8 mouse cellular contexts compared by ENCODE assay signal in the genomic region with DNA sequence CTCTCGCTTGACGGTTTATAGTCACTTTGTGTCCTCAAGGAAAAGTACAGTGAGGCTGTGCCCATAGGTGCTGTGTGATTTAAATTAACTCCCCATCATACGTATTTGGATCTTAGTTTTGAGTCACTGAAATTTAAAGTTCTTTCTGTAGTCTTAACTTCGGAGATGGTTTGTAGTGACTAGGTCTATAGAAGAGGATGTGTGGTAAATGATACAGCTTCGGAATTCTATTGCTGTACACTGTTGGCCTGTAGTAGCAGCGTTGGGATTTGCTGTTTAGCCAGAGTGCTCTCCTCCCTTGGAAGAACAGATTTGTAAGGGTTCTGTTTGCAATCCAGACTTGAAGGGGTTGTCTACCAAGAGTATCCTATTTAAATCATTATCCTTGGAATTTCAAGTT. TPM values are rescaled to one million over a fixed set of nuclear protein-coding genes. Genes with fewer than 3 reads are reported as not detected.
DNase-seq lines count a peak whose midpoint lies in the region; ATAC-seq and TF ChIP-seq lines count a peak whose summit lies in the region.

No protein-coding gene starts in this region.

- peak overlapping the region; percentile 97 for H3K9ac ChIP-seq in heart, embryonic 16.5 days (ENCODE audit: low read length)
- peak overlapping the region; percentile 97 for H3K9ac ChIP-seq in hindbrain, embryonic 11.5 days (ENCODE audit: low read depth, low read length)

- peaks cover 11% of the 10 kb centered on the region for H3K4me1 ChIP-seq in heart, embryonic 16.5 days (ENCODE audit: control insufficient read depth, insufficient read depth, low read length)
- no peaks in the 10 kb centered on the region for H3K4me1 ChIP-seq in hindbrain, embryonic 11.5 days (replicated peaks; ENCODE audit: control insufficient read depth, insufficient read depth, low read length)
- peaks cover 14% of the 10 kb centered on the region for H3K4me1 ChIP-seq in midbrain, embryonic 10.5 days

- WGBS in heart, embryonic 16.5 days: 6% methylated on average over 6 of the region's 6 CpGs
- WGBS in hindbrain, embryonic 11.5 days: 11% methylated on average over 6 of the region's 6 CpGs
- 10% methylated on average over 6 of the region's 6 CpGs for WGBS in midbrain, embryonic 10.5 days

- no peak for ATAC-seq in heart, embryonic 16.5 days (replicated peaks; ENCODE audit: extremely low read depth, insufficient read depth, low FRiP score)
- ATAC-seq in Patski: peak; percentile 9
- peak; percentile 9; the same call in 1 of the 2 replicates for ATAC-seq in hindbrain, embryonic 11.5 days (ENCODE audit: low FRiP score)

- H3K36me3 ChIP-seq in heart, embryonic 16.5 days (ENCODE audit: control insufficient read depth, insufficient read depth): peaks cover 2% of the 10 kb centered on the region; the same call in 1 of the 2 replicates
- H3K36me3 ChIP-seq in hindbrain, embryonic 11.5 days (ENCODE audit: control insufficient read depth, insufficient read depth, low read length): no peaks in the 10 kb centered on the region
- peaks cover 30% of the 10 kb centered on the region for H3K36me3 ChIP-seq in midbrain, embryonic 10.5 days

- no peaks in the 10 kb centered on the region for H3K27me3 ChIP-seq in heart, embryonic 16.5 days (ENCODE audit: control insufficient read depth, insufficient read depth, low read length)
- H3K27me3 ChIP-seq in Patski: no peaks in the 10 kb centered on the region
- no peaks in the 10 kb centered on the region for H3K27me3 ChIP-seq in hindbrain, embryonic 11.5 days (ENCODE audit: control insufficient read depth, insufficient read depth, low read length)
- H3K27me3 ChIP-seq in midbrain, embryonic 10.5 days (ENCODE audit: low read depth, poor library complexity, severe bottlenecking): no peaks in the 10 kb centered on the region

- DNase-seq in heart, adult 18-20 months: no peak
- DNase-seq in Patski (ENCODE audit: low read depth, low spot score): peak; percentile 25
- DNase-seq in hindbrain, embryonic 11.5 days (ENCODE audit: low spot score): no peak
- DNase-seq in midbrain, embryonic 10.5 days (ENCODE audit: low spot score): no peak
- no peak for DNase-seq in layer of hippocampus, adult 9-11 months
- no peak for DNase-seq in layer of hippocampus, adult 8-10 months (ENCODE audit: low spot score in 2 of 2)
- no peak for DNase-seq in kidney, adult 18-20 months

- CTCF ChIA-PET in Patski (lab: Charles Lee): interaction anchor here (0.7 to 2.0 kb wide), 5 partner anchors 9 to 324 kb away, joined by 3 to 8 read pairs (median 3); no protein-coding TSS in a partner anchor

- POLR2A ChIA-PET in Patski (lab: Charles Lee): no interaction called here

- in situ Hi-C loops in Patski (cut with MboI; ENCODE audit: low pct_unique_long_range_greater_than_20kb): no loop called here

- H3K4me3 ChIP-seq in heart, embryonic 16.5 days (ENCODE audit: low read length): peak overlapping the region; percentile 85
- peak overlapping the region; percentile 66 for H3K4me3 ChIP-seq in hindbrain, embryonic 11.5 days (ENCODE audit: low read depth, low read length)
- H3K4me3 ChIP-seq in midbrain, embryonic 10.5 days: peak overlapping the region; percentile 76

- H3K27ac ChIP-seq in heart, embryonic 16.5 days (ENCODE audit: low read length): peak overlapping the region; percentile 96
- peak overlapping the region; percentile 98 for H3K27ac ChIP-seq in hindbrain, embryonic 11.5 days (ENCODE audit: low read depth, low read length)
- H3K27ac ChIP-seq in midbrain, embryonic 10.5 days (replicated peaks): peak overlapping the region; percentile 100

- no peak for TF ChIP-seq CTCF in Patski (IDR thresholded peaks at IDR 0.05)

- H3K9me3 ChIP-seq in heart, embryonic 16.5 days (replicated peaks; ENCODE audit: control insufficient read depth, low read length): no peaks in the 10 kb centered on the region
- no peaks in the 10 kb centered on the region for H3K9me3 ChIP-seq in hindbrain, embryonic 11.5 days (ENCODE audit: control insufficient read depth, low read length)
- no peaks in the 10 kb centered on the region for H3K9me3 ChIP-seq in midbrain, embryonic 10.5 days (replicated peaks)

- H3K4me2 ChIP-seq in heart, embryonic 16.5 days (ENCODE audit: low read depth, low read length): peak overlapping the region; percentile 69
- H3K4me2 ChIP-seq in hindbrain, embryonic 11.5 days (replicated peaks; ENCODE audit: low read depth, low read length): peak overlapping the region; percentile 36

RNA-seq across cellular contexts. Expression of a gene that starts 1.0 kb away (rescaled TPM):
- polyA plus RNA-seq in heart, embryonic 16.5 days (2015; fragmentation: Nextera tagmentation; extraction: Ambion mirVana): 24.2 and 25.2 TPM in 2 replicates
- 10 to 100 TPM in 1 of 2 experiments, 1 to 10 TPM in 1; 8.3 to 11.1 TPM for total RNA-seq in heart, adult 18-20 months (2021)
- polyA plus RNA-seq in Patski (2021): 30.6 TPM
- polyA plus RNA-seq in hindbrain, embryonic 11.5 days (2014; fragmentation: Nextera tagmentation; extraction: Ambion mirVana): 92.7 and 94.7 TPM in 2 replicates
- polyA plus RNA-seq in midbrain, embryonic 10.5 days (2016; fragmentation: Nextera tagmentation; extraction: Ambion mirVana): 68.4 and 73.0 TPM in 2 replicates
- total RNA-seq in layer of hippocampus, adult 8-10 months (2022): 10 to 100 TPM; 14.6 to 24.1 (median 17.4) TPM

RNA-seq across cellular contexts. Expression of a gene that starts 28.2 kb away (rescaled TPM):
- polyA plus RNA-seq in heart, embryonic 16.5 days (2015; fragmentation: Nextera tagmentation; extraction: Ambion mirVana): not detected in 2 replicates
- not detected for total RNA-seq in heart, adult 18-20 months (2021)
- 0.24 TPM for polyA plus RNA-seq in Patski (2021)
- polyA plus RNA-seq in hindbrain, embryonic 11.5 days (2014; fragmentation: Nextera tagmentation; extraction: Ambion mirVana): not detected in 2 replicates
- not detected in 2 replicates for polyA plus RNA-seq in midbrain, embryonic 10.5 days (2016; fragmentation: Nextera tagmentation; extraction: Ambion mirVana)
- total RNA-seq in layer of hippocampus, adult 8-10 months (2022): not detected

RNA-seq across cellular contexts. Expression of a gene that starts 40.9 kb away (rescaled TPM):
- polyA plus RNA-seq in heart, embryonic 16.5 days (2015; fragmentation: Nextera tagmentation; extraction: Ambion mirVana): 0.85 and 0.92 TPM in 2 replicates
- under 1 TPM; 0.27 to 0.54 TPM for total RNA-seq in heart, adult 18-20 months (2021)
- 86.7 TPM for polyA plus RNA-seq in Patski (2021)
- 0.29 TPM in 1 of 2 replicates, not detected in the other for polyA plus RNA-seq in hindbrain, embryonic 11.5 days (2014; fragmentation: Nextera tagmentation; extraction: Ambion mirVana)
- not detected in 2 replicates for polyA plus RNA-seq in midbrain, embryonic 10.5 days (2016; fragmentation: Nextera tagmentation; extraction: Ambion mirVana)
- total RNA-seq in layer of hippocampus, adult 8-10 months (2022): 1 to 10 TPM in 1 of 4 experiments, under 1 TPM in 1, not detected in 2; 0.41 to 1.2 TPM

Comparison
In these comparisons a context has a peak if more than half of its experiments do, and no peak if none do; other contexts are left out.
1. RNA of a gene that starts 40.9 kb away (polyA plus RNA-seq): 86.7 TPM in Patski (single experiment); 0.85 to 0.92 TPM in heart, embryonic 16.5 days, 0.29 TPM in hindbrain, embryonic 11.5 days and not detected in midbrain, embryonic 10.5 days; every median in the first group is over 10 times any median in the second.
2. Peak in every context shown above with its lines, with median percentiles within 50 percentile points of each other: H3K27ac ChIP-seq and H3K4me3 ChIP-seq.